Mouse (Mus musculus) heart, embryonic 11.5 days (tissue): ENCODE measurements around the gene Tssk1. TPM values are rescaled to one million over a fixed set of nuclear protein-coding genes. Genes with fewer than 3 reads are reported as not detected.

Experiments used
- ATAC-seq: fragments of 200-750 bp; cut with Nextera tagmentation; replicated peaks from 2 replicates; pipeline ENCODE4 v1.8.0; 2017; ENCODE audit warnings: moderate library complexity; ENCODE audit not compliant: insufficient number of reproducible peaks, low FRiP score, low TSS enrichment
- H3K27ac ChIP-seq: fragments of 300-500 bp; sonication (generic); 2 replicates; pipeline ENCODE4 v1.5.1; 2014; ENCODE audit warnings: mild to moderate bottlenecking, low read depth, low read length
- H3K27me3 ChIP-seq: fragments of 300-500 bp; sonication (generic); 2 replicates; pipeline ENCODE4 v1.6.1; 2014; ENCODE audit warnings: mild to moderate bottlenecking, low read length, mixed read lengths; ENCODE audit not compliant: control insufficient read depth, insufficient read depth
- H3K36me3 ChIP-seq: fragments of 300-500 bp; sonication (generic); 2 replicates; pipeline ENCODE4 v1.6.1; 2014; ENCODE audit warnings: mild to moderate bottlenecking, low read length, moderate library complexity, mixed read lengths; ENCODE audit not compliant: control insufficient read depth, insufficient read depth
- H3K4me1 ChIP-seq: fragments of 300-500 bp; sonication (generic); 2 replicates; pipeline ENCODE4 v1.6.1; 2014; ENCODE audit warnings: low read length; ENCODE audit not compliant: control insufficient read depth, insufficient read depth
- H3K4me2 ChIP-seq: fragments of 300-500 bp; sonication (generic); 2 replicates; pipeline ENCODE4 v1.6.1; 2014; ENCODE audit warnings: mild to moderate bottlenecking, moderate library complexity
- H3K4me3 ChIP-seq: fragments of 300-500 bp; sonication (generic); 2 replicates; pipeline ENCODE4 v1.5.1; 2014; ENCODE audit warnings: low read depth, low read length
- H3K9ac ChIP-seq: fragments of 300-500 bp; sonication (generic); 2 replicates; pipeline ENCODE4 v1.6.1; 2014; ENCODE audit warnings: mild to moderate bottlenecking, low read depth, low read length, moderate library complexity
- H3K9me3 ChIP-seq: fragments of 300-500 bp; sonication (generic); replicated peaks from 2 replicates; pipeline ENCODE4 v1.6.1; 2016; ENCODE audit warnings: low read length; ENCODE audit not compliant: control insufficient read depth
- WGBS: fragments of 180-500 bp; shearing (Covaris S2); extraction: QIAGEN DNeasy Blood & Tissue Kit; methylation state at CpG from one replicate; pipeline ENCODE4 v1.1.7; 2014; ENCODE audit not compliant: insufficient replicate concordance; 5-methylcytosine and 5-hydroxymethylcytosine counted together
- polyA plus RNA-seq: library from polyadenylated mRNA; unstranded; fragments of >200 nt; fragmentation: Nextera tagmentation; extraction: Ambion mirVana; gene quantifications from 2 replicates; pipeline ENCODE4 v1.2.1, GENCODE M21; 2014

Tssk1 gene
- polyA plus RNA-seq, 1 experiment from 2014 or later = 0.07 TPM

GRCm38 (mm10) chr16:17914307-17915249 lies 20.6 kb downstream of the Tssk1 start, which contains the start of gene Gsc2:
Gene Gsc2 (minus strand): TSS chr16:17915059.
- Histone ChIP-seq H3K9me3 (no peaks in the 10 kb centered on the region), H3K27me3 (peaks cover 69% of the 10 kb centered on the region), H3K4me3 (peak within 1 kb of the TSS; percentile 39), H3K36me3 (no peaks in the 10 kb centered on the region), H3K4me1 (peaks cover 11% of the 10 kb centered on the region), H3K9ac (peak within 1 kb of the TSS; percentile 28; the same call in 1 of the 2 replicates), H3K4me2 (peak within 1 kb of the TSS; percentile 74), H3K27ac (no peak within 1 kb of the TSS)
- WGBS = under 1% methylated on average over 106 of the region's 106 CpGs
- ATAC-seq = no peak

GRCm38 (mm10) chr16:17920586-17920985 lies 26.6 kb downstream of the Tssk1 start:
- Histone ChIP-seq H3K36me3 (peaks cover 2% of the 10 kb centered on the region; the same call in 1 of the 2 replicates), H3K27ac (no peak overlapping the region), H3K9me3 (no peaks in the 10 kb centered on the region), H3K9ac (peak overlapping the region; percentile 90), H3K4me2 (peak overlapping the region; percentile 78), H3K27me3 (peaks cover 41% of the 10 kb centered on the region), H3K4me3 (peak overlapping the region; percentile 2; the same call in 1 of the 2 replicates), H3K4me1 (peaks cover 15% of the 10 kb centered on the region)
- 5% methylated on average over 20 of the region's 20 CpGs for WGBS
- ATAC-seq = no peak

GRCm38 (mm10) chr16:17921325-17922162 lies 27.5 kb downstream of the Tssk1 start:
- peak; percentile 90 for ATAC-seq
- H3K27ac ChIP-seq = peak overlapping the region; percentile 65
- peaks cover 31% of the 10 kb centered on the region for H3K27me3 ChIP-seq
- peaks cover 2% of the 10 kb centered on the region; the same call in 1 of the 2 replicates for H3K36me3 ChIP-seq
- peak overlapping the region; percentile 75 for H3K4me3 ChIP-seq
- H3K9ac ChIP-seq = peak overlapping the region; percentile 90
- peak overlapping the region; percentile 78 for H3K4me2 ChIP-seq
- H3K4me1 ChIP-seq = peaks cover 15% of the 10 kb centered on the region
- no peaks in the 10 kb centered on the region for H3K9me3 ChIP-seq
- WGBS = 3% methylated on average over 47 of the region's 47 CpGs

GRCm38 (mm10) chr16:17922163-17922538 lies 28.1 kb downstream of the Tssk1 start:
- Histone ChIP-seq H3K9me3 (no peaks in the 10 kb centered on the region), H3K4me1 (peaks cover 19% of the 10 kb centered on the region), H3K4me2 (peak overlapping the region; percentile 78), H3K27me3 (peaks cover 26% of the 10 kb centered on the region), H3K9ac (peak overlapping the region; percentile 90), H3K36me3 (peaks cover 2% of the 10 kb centered on the region; the same call in 1 of the 2 replicates), H3K4me3 (peak overlapping the region; percentile 75), H3K27ac (peak overlapping the region; percentile 65)
- 0 out of 2 replicates have a peak, but pooled peaks have one; percentile 5 for ATAC-seq
- under 1% methylated on average over 14 of the region's 14 CpGs for WGBS

- peak; percentile 15 for ATAC-seq
- Histone ChIP-seq H3K4me2 (peak overlapping the region; percentile 92), H3K4me1 (peaks cover 10% of the 10 kb centered on the region)
Observed at GRCm38 (mm10) chr16:17927351-17928082, 33.5 kb downstream of the Tssk1 start.

GRCm38 (mm10) chr16:17928087-17928580 lies 34.1 kb downstream of the Tssk1 start, which contains the start of gene Slc25a1:
Gene Slc25a1 (minus strand): TSS chr16:17928219.
- Histone ChIP-seq H3K9me3 (no peaks in the 10 kb centered on the region), H3K27ac (peak within 1 kb of the TSS; percentile 74)
- peak; percentile 82 for ATAC-seq

More at GRCm38 (mm10) chr16:17927351-17928082, 33.5 kb downstream of the Tssk1 start:
- Histone ChIP-seq H3K36me3 (peaks cover 2% of the 10 kb centered on the region; the same call in 1 of the 2 replicates), H3K9ac (peak overlapping the region; percentile 68), H3K27ac (peak overlapping the region; percentile 74), H3K4me3 (peak overlapping the region; percentile 65), H3K27me3 (no peaks in the 10 kb centered on the region), H3K9me3 (no peaks in the 10 kb centered on the region)
- WGBS = under 1% methylated on average over 65 of the region's 72 CpGs

GRCm38 (mm10) chr16:17928627-17929104 lies 34.6 kb downstream of the Tssk1 start:
- H3K4me2 ChIP-seq = peak overlapping the region; percentile 92
- peak overlapping the region; percentile 65 for H3K4me3 ChIP-seq
- ATAC-seq = peak; percentile 47; the same call in 1 of the 2 replicates
- H3K4me1 ChIP-seq = peaks cover 6% of the 10 kb centered on the region
- H3K27me3 ChIP-seq = no peaks in the 10 kb centered on the region
- peak overlapping the region; percentile 74 for H3K27ac ChIP-seq
- H3K9me3 ChIP-seq = no peaks in the 10 kb centered on the region
- WGBS = 2% methylated on average over 9 of the region's 9 CpGs
- H3K36me3 ChIP-seq = peaks cover 2% of the 10 kb centered on the region; the same call in 1 of the 2 replicates
- H3K9ac ChIP-seq = peak overlapping the region; percentile 68

More at GRCm38 (mm10) chr16:17928087-17928580, 34.1 kb downstream of the Tssk1 start, which contains the start of gene Slc25a1:
- Histone ChIP-seq H3K4me3 (peak within 1 kb of the TSS; percentile 65), H3K27me3 (no peaks in the 10 kb centered on the region), H3K9ac (peak within 1 kb of the TSS; percentile 68), H3K4me1 (peaks cover 6% of the 10 kb centered on the region), H3K36me3 (peaks cover 2% of the 10 kb centered on the region; the same call in 1 of the 2 replicates), H3K4me2 (peak within 1 kb of the TSS; percentile 92)
- 0% methylated on average over 46 of the region's 47 CpGs for WGBS
